Mouse (Mus musculus) inflammation-experienced regulatory T-cells, adult 6 months (primary cell): ENCODE results near the gene Cdh6. TPM values are rescaled to one million over a fixed set of nuclear protein-coding genes. Genes with fewer than 3 reads are reported as not detected.

Experiments used
- ATAC-seq: one replicate; pipeline ENCODE4 v1.8.0; 2017
- polyA plus RNA-seq, 3 experiments: library from polyadenylated mRNA; unstranded; fragments of 100-300 nt; shearing (Covaris generic); gene quantifications; one replicate each; pipeline ENCODE4 v1.2.1; 2017

Gene Cdh6
- polyA plus RNA-seq, 3 experiments from 2014 or later, result 0.04 TPM; not detected in 2

DNA sequence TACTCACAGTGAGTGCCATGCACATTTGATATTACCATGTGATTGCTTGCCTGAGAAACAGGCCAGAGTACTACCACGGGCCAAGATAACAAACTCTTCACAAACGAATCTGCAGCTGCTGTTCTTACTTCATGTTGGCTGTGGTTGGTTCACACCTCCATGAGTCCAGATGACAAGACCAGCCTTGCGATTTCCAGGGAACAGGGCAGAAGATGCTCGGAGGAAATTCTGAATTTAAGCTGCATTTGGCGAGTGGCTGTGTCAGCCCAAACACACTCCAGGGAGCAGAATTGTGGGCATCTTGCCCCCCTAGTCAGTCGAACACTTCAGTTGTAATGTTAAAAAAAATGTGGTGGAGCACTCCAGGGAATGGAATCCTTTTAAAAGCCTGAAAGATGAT is 18.1 kb downstream of the Cdh6 start:
- ATAC-seq, result no peak

DNA sequence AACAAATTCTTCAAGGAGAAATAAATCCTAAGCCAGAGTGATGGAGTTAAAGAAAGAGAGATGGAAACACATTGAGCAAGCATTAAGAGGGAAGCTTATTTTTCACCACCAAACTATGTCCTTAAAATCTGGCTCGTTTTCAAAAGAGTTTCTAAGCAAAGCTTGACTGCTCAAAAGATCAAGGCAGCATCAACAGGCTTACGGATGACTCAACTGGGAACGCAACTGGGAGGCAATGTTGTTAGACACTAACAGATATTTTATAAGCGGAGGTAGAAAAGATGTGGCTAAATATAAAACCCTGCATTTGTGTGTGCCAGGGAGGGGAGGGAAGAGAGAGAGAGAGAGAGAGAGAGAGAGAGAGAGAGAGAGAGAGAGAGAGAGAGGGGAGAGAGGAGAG is 31.5 kb downstream of the Cdh6 start:
- ATAC-seq, result no peak

DNA sequence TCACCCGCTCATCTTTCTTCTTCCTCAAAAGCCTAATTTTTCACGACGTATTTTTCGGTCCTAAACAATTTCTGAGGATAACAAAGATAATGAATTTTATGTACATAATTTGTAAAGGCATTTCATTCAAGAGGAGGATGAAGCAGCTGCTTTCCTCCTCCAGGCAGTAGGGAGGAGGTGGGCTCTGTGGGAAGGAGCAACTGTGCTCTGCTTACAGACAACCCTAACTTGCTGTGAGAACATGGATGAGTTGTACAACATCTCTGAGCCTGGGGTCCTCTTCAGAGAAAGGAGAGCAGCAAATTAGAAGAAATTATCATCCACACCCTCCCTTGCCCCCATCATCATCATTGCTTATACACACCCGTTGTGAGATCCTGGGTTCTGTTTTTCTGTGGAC is 33.8 kb downstream of the Cdh6 start:
- ATAC-seq, result no peak

DNA sequence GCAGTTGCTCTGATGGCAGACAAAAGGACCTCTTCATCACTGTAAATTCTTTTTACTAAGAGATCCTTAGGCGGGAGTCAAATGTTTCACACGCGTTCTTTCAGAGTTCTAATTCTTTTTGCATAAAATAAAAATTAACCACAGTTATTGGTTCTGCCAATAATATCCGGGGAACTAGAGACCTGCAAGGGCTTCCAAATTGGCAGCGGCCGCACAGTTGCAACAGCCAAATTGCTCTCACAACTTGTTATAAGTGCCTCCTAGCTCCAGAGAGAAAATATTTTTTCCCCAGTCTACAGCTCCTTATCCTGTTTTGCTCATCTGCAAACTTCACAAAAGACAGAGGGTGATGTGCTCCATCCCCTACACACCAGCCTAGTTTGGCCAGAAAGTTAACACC is 36.3 kb downstream of the Cdh6 start:
- no peak for ATAC-seq

DNA sequence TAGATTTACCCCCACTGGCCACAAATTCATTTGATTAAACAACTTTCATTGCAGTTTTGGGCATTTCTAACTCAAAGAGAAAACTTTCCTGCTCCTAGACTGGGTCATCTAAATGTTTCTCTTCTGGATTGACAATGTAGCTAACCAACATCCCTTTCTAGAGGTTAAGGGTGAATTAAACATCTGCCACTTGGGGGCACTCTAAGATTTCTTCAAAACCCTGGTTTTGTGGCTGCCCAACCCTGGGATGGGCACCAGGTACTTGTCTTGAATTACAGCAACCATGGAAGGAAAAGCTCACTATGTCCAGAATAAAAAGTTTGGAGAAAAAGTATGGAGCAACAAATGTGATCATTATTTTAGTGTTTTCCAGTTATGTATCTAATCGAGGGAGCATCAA is 39.4 kb downstream of the Cdh6 start:
- ATAC-seq, result no peak

DNA sequence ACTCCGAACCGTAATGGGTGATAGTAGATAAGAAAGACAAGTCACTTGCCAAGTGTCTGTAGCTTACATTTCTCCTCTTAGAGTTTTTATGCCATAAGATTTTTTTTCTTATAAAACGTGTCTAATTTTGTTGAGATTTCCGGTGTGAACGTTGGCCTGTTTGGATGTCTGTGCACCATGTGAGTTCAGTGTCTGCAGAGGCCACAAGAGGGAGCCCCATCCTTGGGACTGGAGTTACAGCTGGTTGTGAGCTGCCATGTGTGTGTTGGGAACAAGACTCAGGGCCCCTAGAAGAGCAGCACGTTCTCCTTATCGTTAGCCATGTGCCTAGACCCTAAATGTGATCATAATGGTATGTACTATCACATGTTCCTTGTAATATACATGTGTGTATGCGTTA is 40.1 kb downstream of the Cdh6 start:
- no peak for ATAC-seq

DNA sequence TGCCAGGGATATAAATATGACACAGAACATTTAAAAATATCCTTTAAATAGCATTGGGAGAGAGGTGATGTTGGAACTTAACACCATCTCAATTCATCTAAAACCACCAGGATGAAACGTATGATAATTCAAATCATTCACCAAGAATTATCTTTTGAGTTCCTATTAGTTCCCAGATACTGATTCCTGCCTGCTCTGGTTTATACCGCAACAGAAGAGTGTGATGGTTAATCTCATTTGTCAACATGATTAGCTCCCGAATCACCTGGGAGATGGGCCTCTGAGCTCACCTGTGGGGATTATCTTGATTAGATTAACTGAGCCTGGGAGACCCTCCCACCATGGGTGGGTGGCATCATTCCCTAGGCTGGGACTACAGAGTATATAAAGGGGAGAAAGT is 41.0 kb downstream of the Cdh6 start:
- no peak for ATAC-seq

DNA sequence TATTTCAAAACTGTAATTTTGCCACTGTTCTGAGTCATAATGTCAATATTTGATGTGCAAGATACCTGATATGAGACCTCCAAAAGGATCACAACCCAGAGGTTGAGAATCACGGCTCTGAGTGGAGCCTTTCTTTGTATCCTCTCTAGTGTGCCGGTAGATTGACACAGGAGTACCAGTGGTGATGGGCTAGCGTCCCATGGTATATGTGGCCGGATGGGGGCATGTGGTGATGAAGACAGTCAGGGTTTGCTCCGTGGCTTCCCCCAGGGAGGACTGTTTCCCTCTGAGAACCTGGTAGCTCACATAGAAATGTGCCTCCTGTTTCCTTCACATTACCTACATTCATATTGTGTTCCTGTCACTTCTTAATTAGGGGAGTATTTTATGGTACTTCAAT is 43.2 kb downstream of the Cdh6 start:
- ATAC-seq, result no peak

DNA sequence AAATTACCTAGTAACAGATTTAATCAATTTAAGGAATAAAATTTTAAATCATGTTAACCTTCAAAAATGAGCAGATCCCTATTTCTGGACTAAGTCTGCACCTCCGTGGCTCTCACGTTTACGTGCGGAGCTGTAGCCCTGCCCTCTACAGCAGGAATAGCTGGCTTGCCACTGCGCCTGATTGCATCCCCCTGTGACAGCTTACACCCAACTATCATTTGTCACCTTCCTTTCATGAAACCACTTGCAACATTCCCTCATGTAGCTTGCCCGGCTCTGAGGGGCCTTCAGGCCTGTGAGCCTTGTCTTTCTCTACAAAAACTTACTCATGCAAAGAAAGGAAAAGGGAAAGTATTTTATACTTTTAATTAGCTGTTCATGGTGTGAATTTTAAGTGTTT is 73.1 kb downstream of the Cdh6 start:
- ATAC-seq, result no peak

DNA sequence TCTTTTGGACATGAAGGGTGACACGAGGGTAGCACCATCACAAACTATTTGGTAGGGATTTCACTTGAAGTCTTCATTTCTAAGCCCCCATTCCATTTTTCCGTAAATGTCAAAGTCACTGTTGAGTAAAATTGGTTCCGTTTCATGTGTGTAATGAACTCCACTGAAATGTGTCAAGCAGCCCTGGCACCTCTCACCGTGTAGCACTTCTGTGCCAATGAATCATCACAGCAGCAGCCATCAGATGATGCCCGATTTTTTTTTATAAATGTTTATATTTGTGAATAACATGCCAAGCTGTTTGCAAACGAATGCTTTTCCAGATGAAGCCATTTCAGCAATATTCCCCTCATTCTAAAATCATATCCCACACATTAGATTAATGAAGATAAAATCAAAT is 75.6 kb downstream of the Cdh6 start:
- no peak for ATAC-seq

DNA sequence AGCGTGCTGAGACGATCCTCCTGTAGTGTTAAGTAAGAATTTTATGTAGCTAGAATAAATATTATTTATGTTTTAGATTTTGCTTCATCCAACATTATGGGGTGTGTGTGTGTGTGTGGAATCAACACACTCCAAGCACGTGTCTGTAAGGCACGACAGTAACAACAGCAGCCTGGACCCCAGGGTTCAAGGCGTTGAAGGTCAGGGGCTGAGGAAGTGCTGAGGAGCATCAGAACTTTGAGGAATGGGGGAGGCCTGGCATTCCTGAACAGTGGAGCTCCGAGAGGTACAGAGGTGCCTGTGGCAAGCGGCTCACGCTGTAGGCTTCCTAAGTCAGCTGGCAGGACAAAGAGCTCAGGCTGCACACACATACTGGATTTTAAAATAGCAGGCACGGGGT is 78.1 kb downstream of the Cdh6 start:
- no peak for ATAC-seq

DNA sequence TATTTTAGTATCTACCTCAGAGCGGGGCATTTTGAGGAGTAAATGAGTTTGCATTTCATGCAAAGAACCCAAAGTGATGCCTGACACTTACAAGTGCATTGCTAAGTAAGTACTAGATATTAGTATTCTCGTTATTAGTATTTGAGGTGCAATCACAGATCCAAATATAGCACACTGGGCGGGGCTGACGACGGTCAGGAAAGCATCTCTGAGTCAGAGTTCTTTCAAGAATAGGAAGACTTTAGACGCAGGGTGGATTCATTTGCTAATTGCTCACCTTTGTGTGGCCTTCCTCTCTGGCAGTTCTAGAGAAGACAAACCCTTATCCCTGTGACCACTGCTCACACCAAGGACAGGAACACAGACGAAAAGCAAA is 78.6 kb downstream of the Cdh6 start:
- no peak for ATAC-seq

DNA sequence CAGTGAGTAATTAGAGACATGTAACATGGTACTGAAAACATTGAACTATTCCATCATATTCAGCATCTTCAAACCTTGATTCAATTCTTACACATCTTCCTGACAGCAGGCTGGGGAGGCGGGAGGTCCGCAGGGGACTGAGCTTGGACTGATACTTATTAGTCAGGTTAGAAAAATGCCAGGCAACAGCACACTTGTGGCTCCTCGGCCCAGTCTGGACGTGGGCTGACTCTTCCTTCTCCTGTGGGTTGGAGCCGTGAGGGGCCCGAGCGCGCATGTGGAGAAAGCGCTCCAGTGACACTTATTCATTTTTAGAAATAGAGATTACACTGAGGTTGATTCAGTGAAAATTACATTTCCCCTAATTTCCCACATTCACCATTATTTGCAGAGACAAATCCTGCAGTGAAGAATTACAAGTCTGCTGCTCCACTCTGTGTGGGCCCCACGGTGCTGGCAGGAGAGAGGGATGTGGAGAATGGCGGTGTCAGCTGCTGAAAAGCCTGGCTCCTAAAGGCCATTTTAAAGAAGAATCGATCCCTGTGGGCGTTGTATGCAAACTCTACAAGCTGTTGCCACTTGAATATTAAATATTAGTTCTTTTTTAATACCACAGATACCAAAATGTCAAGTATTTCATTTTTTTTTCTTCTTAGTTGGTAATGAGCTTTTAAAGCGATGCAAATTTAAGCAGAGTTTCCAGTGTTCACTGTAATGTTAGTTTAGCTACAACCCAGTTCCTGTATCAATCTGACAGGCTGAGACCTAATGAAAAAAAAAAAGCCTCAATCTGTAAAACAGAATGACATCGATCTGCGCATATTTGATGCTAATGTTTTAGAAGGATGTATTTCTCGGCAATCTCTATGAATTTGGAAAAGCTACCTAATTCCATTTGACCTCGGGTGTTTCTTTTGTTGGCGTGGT is 79.3 kb downstream of the Cdh6 start:
- ATAC-seq, result no peak

DNA sequence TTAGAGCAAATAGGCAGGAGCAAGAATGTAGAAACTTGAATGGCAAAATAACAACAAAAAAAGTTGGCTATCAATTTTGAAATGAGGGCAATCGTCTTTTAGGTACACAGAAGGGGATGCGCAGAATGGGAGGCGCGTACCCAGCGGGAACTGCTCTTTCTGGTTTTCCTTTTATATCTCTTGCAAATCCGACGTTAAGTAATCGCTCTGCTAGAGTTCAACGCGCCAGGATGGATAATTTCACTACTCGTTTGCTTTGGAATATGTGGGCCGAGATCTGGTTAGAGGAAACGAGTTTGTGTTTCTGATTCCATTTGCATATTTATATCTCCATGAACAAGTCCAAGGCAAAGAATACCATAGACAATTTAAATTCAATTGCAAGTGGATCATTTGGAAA is 81.4 kb downstream of the Cdh6 start:
- no peak for ATAC-seq

DNA sequence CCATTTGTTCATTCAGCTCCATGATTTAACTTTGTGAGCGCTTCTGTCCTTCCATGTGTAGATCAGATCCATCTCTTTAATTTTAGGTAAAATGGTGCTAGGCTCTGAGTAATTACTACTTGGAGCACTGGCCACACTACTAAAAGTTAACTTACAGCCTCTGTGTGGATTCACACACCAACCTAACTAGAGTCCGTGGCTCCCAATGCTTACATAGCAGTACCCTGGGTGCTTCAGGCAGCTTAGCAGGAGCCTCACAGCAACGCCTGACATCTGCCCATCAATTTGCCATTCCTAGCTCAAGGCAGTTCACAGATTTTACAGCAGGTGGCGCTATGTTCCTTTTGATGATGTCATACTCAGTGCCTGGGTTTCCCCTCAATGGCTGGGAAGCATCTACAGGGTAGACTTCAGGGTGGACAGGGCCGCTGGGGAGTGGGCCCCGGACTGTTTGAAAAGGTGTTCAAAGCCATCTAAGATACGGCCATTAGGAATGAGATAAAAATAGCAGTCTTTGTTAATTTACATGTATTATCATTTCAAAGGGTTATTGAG is 84.9 kb downstream of the Cdh6 start:
- no peak for ATAC-seq

DNA sequence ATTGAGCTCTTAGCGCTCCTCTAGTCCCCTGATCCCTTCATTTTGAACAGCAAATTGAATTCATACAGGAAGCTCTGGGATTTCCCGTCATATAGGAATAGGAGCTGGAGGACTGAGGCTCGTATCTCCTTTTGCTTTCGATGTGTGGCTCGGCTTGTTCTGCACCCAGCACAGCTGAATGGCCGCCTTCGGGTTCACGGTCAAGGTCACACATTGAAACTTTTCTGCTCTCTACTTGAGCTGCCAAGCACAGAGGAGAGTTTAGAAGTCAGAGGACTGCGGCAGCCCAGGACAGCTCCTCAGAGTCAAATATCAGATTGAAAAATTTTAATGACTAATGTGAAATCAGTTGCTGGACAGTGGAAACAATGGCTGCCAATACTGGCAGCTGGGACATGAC is 88.7 kb downstream of the Cdh6 start:
- ATAC-seq, result no peak

DNA sequence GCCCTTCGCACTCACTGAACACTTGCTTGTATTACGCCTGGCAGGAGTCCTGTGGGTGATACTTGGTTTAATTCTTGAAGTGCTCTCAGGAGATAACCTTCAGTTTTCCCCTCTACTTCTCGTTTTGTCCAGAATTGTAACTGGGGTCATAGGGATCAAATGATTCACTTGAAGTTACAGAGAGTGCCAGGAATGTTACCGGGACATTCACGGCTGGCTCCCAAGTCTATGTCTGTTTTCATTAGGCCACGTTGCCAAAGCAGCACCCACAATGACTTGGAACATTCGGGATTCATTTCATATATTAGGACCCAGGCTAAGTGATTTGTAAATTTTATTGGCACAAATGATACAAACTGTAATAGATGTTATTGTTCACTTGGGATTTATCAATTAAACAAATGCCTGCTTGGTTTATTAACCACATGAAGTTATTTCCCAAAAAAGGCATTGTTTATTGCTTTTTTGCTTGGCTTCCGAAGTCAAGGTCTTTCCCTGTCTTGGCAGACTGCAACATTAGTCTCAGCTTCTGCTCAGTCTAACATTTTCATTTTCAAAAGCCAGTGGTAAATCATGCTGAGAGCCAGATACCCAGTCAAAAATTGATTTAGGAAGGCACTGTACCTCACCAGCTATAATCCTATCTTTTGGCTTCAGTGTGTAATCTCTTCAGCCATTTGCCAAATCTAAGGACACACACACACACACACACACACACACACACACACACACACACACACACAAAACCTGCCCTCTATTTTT is 96.4 kb downstream of the Cdh6 start:
- ATAC-seq, result no peak

DNA sequence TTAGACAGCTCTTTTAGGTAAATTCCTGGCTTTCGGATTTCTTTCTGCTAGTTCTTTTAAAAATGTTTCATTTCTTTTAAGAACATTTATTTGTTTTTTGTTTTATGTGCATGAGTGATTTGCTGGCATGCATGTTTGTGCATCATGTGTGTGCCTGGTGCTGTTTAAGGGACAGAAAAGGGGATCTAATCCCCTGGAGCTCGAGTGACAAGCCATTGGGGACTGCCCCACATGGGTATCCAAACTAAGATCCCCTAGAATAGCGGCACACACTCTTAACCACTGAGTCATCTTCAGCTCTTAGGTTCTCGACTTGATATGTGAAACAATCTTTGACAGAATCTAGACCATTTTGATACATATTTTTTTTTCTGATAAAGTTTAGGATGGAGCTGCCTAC is 99.4 kb downstream of the Cdh6 start:
- ATAC-seq, result no peak

DNA sequence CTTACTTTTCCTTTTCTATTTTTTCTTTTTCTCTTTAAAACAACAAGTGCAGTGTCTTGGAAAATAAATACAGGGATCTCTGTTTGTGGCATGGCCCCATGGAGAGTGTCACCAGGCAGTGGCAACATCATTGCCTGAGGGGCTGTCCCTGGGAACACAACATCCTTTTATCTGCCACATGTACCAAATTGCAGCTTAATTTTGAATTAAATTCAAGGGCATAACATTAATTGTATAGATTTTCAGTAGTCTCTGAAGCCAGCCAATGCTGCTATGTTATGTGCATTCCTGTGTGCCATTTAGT is 105.3 kb downstream of the Cdh6 start:
- ATAC-seq, result no peak

DNA sequence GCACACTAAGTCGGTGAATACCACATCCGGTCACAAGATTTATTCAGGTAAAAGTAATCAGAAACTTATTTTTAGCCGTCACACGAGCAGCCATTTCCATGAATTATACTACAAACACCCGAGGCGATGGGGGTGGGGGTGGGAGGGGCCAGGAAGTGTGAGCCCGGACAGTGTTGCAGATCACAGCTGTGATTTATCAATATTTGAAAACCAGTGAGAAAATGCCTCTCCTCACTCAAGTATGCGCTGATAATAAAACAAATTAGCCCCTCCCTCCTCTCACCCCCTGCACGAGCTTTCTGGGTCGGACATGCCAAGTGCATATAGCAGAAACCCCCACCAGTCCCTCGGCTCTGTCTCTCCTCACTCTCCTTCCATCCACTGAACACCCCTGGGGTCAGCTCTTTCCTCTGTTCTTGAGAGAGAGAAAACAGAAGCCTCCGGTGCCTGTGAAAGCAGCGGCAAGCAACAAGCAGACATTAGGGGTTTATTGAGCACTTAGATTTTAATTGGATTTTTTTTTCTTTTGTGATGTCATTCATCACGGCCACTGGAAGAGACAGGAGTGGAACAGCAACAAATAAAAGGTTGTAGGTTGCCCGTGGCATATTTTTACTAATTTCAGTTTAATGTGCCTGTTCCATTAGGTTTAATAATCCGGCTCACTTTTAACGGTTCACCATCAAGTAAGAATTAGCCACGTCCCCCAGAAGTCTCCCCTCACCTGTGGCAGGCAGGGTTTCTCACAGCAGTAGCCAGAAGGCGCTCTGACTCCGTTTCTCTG is 105.9 kb downstream of the Cdh6 start:
- no peak for ATAC-seq

DNA sequence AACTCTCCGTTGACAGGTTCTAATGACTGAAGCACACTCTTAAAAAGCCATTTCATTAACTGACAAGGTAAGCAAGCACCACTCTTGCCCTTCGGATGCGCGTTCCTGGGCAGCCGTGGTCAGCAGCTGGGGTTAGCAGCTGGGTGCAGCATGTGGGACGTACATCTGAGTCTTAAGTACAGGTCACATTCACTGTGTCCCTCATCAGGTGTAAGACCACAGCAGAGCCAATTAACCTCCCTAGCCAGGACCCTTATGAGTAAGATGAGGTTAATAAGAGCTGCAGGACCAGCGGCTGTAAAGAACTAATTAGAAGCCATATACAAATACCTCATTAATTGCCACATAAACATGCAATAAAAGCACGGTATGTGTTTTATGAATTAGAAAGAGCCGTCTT is 106.7 kb downstream of the Cdh6 start:
- ATAC-seq, result no peak

DNA sequence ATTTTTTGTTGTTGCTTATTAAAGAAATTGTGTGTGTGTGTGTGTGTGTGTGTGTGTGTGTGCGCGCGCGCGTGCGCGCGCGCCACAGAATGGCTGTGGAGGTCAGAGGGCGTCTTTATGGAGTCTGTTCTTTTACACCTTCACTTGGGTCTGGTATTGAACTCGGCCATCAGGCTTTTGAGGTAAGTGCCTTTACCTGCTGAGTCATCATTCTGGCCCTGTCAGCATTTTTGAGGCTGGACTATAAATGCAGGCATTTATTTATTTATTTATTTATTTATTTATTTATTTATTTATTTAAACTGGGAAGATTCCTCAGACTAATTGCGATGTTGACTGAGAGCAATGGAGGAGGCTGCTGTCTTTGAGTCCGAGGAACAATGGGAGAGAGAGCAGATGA is 109.8 kb downstream of the Cdh6 start:
- ATAC-seq, result no peak

DNA sequence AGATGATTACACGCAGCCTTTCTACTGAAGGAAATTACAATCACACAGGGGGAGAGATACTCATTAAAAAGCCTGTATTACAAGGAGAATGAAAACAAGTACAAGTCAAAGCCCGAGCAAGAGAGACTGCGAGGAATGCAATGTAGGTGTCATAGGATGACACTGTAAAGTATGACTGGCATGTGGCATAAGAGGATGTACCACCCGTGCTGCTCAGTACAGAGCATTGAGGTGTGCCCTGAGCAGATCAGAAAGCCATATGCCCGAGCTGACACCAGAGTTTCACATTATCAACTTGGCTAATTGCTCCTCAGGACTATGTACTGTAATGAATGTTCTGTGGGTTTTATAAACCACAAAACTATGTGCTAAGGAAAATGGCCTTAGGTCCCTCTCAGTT is 115.7 kb downstream of the Cdh6 start:
- ATAC-seq, result no peak
